Mouse (Mus musculus) hindbrain, postnatal 0 days (tissue): Measurements from ENCODE around the gene Canx. TPM values are rescaled to one million over a fixed set of nuclear protein-coding genes. Genes with fewer than 3 reads are reported as not detected.

Source experiments
- ATAC-seq: fragments of 200-750 bp; cut with Nextera tagmentation; 2 replicates; pipeline ENCODE4 v1.8.0; 2017; ENCODE audit warnings: mild to moderate bottlenecking, moderate TSS enrichment, moderate library complexity
- DNase-seq: peaks from one replicate; pipeline ENCODE4 v3.0.0-alpha.2; 2015; ENCODE audit warnings: low spot score
- H3K27ac ChIP-seq: fragments of 300-500 bp; sonication (generic); 2 replicates; pipeline ENCODE4 v1.5.1; 2014; ENCODE audit warnings: mild to moderate bottlenecking
- H3K27me3 ChIP-seq: fragments of 300-500 bp; sonication (generic); 2 replicates; pipeline ENCODE4 v1.6.1; 2014; ENCODE audit warnings: low read length, mixed read lengths; ENCODE audit not compliant: insufficient read depth
- H3K36me3 ChIP-seq: fragments of 300-500 bp; sonication (generic); 2 replicates; pipeline ENCODE4 v1.6.1; 2014; ENCODE audit warnings: low read length, mixed read lengths; ENCODE audit not compliant: insufficient read depth
- H3K4me1 ChIP-seq: fragments of 300-500 bp; sonication (generic); 2 replicates; pipeline ENCODE4 v1.6.1; 2014; ENCODE audit warnings: antibody characterized with exemption, low read length, mixed read lengths; ENCODE audit not compliant: insufficient read depth
- H3K4me2 ChIP-seq: fragments of 300-500 bp; sonication (generic); 2 replicates; pipeline ENCODE4 v1.6.1; 2014; ENCODE audit warnings: low read depth, mild to moderate bottlenecking, low read length, moderate library complexity, mixed read lengths
- H3K4me3 ChIP-seq: fragments of 300-500 bp; sonication (generic); 2 replicates; pipeline ENCODE4 v1.5.1; 2014; ENCODE audit warnings: low read length
- H3K9ac ChIP-seq: fragments of 300-500 bp; sonication (generic); replicated peaks from 2 replicates; pipeline ENCODE4 v1.6.1; 2014; ENCODE audit warnings: mild to moderate bottlenecking, low read length, moderate library complexity, mixed read lengths
- H3K9me3 ChIP-seq: fragments of 300-500 bp; sonication (generic); 2 replicates; pipeline ENCODE4 v1.6.1; 2016; ENCODE audit warnings: low read length, mixed read lengths
- CTCF ChIP-seq: IDR thresholded peaks from 2 replicates; pipeline ENCODE4 v1.5.1; 2016; ENCODE audit warnings: antibody characterized with exemption, control low read depth, low read depth
- WGBS: fragments of 180-500 bp; shearing (Covaris S2); extraction: QIAGEN DNeasy Blood & Tissue Kit; methylation state at CpG from one replicate; pipeline ENCODE4 v1.1.7; 2014; 5-methylcytosine and 5-hydroxymethylcytosine counted together
- microRNA counts: library from miRNA; unstranded; fragments of <30 nt; microRNA quantifications from one replicate; lab custom pipeline; 2015
- microRNA-seq, 2 experiments: library from miRNA; unstranded; fragments of <30 nt; microRNA quantifications; one replicate each; pipeline ENCODE4; 2016
- polyA plus RNA-seq: library from polyadenylated mRNA; unstranded; fragments of >200 nt; fragmentation: Nextera tagmentation; extraction: Ambion mirVana; gene quantifications from 2 replicates; pipeline ENCODE4 v1.2.1, GENCODE M21; 2015
- total RNA-seq: library from RNA; depleted of rRNA; stranded (reverse); fragments of >200 nt; gene quantifications from 2 replicates; pipeline ENCODE4 v1.2.3, GENCODE M21; 2014; rRNA removed

The Canx gene
- total and polyA plus RNA-seq, 2 experiments from 2014 or later = 174 to 254 TPM

GRCm38 (mm10) chr11:50253393-50253792 lies 72.1 kb downstream of the Canx start:
- Histone ChIP-seq H3K36me3 (peaks cover 16% of the 10 kb centered on the region), H3K9ac (no peak overlapping the region), H3K4me1 (no peaks in the 10 kb centered on the region), H3K4me3 (no peak overlapping the region), H3K4me2 (no peak overlapping the region), H3K27me3 (no peaks in the 10 kb centered on the region), H3K9me3 (no peaks in the 10 kb centered on the region), H3K27ac (no peak overlapping the region)
- DNase-seq (no peak), ATAC-seq (peak; percentile 39; the same call in 1 of the 2 replicates)
- TF ChIP-seq CTCF = no peak
- WGBS = 54% methylated on average over 1 of the region's 1 CpGs

GRCm38 (mm10) chr11:50252684-50253265 lies 72.7 kb downstream of the Canx start:
- no peak for TF ChIP-seq CTCF
- Histone ChIP-seq H3K4me1 (no peaks in the 10 kb centered on the region), H3K9me3 (no peaks in the 10 kb centered on the region), H3K27me3 (no peaks in the 10 kb centered on the region), H3K9ac (no peak overlapping the region), H3K27ac (no peak overlapping the region), H3K4me3 (no peak overlapping the region), H3K36me3 (peaks cover 9% of the 10 kb centered on the region; the same call in 1 of the 2 replicates), H3K4me2 (no peak overlapping the region)
- 80% methylated on average over 11 of the region's 11 CpGs for WGBS
- DNase-seq = no peak
- ATAC-seq = 0 out of 2 replicates have a peak, but pooled peaks have one; percentile 31

GRCm38 (mm10) chr11:50252166-50252565 lies 73.3 kb downstream of the Canx start:
- TF ChIP-seq CTCF = no peak
- Histone ChIP-seq H3K27ac (no peak overlapping the region), H3K4me3 (no peak overlapping the region), H3K4me2 (no peak overlapping the region), H3K36me3 (peaks cover 3% of the 10 kb centered on the region; the same call in 1 of the 2 replicates), H3K4me1 (no peaks in the 10 kb centered on the region), H3K9ac (no peak overlapping the region), H3K9me3 (no peaks in the 10 kb centered on the region), H3K27me3 (no peaks in the 10 kb centered on the region)
- 70% methylated on average over 3 of the region's 3 CpGs for WGBS
- ATAC-seq = no peak
- DNase-seq = no peak

- H3K9ac ChIP-seq = no peak overlapping the region
- DNase-seq = no peak
- no peak for TF ChIP-seq CTCF
- no peak overlapping the region for H3K4me2 ChIP-seq
- WGBS = 84% methylated on average over 7 of the region's 7 CpGs
- no peak overlapping the region for H3K4me3 ChIP-seq
- H3K9me3 ChIP-seq = no peaks in the 10 kb centered on the region
- no peak for ATAC-seq
- no peaks in the 10 kb centered on the region for H3K36me3 ChIP-seq
- no peak overlapping the region for H3K27ac ChIP-seq
- H3K27me3 ChIP-seq = no peaks in the 10 kb centered on the region
- no peaks in the 10 kb centered on the region for H3K4me1 ChIP-seq
These were observed 76.9 kb downstream of the Canx start for GRCm38 (mm10) chr11:50248473-50249171.

- H3K9me3 ChIP-seq = no peaks in the 10 kb centered on the region
- 62% methylated on average over 5 of the region's 5 CpGs for WGBS
- H3K36me3 ChIP-seq = no peaks in the 10 kb centered on the region
- no peak overlapping the region for H3K27ac ChIP-seq
- no peak overlapping the region for H3K4me2 ChIP-seq
- H3K4me1 ChIP-seq = no peaks in the 10 kb centered on the region
- DNase-seq (no peak), ATAC-seq (no peak)
- H3K27me3 ChIP-seq = no peaks in the 10 kb centered on the region
- no peak overlapping the region for H3K4me3 ChIP-seq
- no peak for TF ChIP-seq CTCF
- no peak overlapping the region for H3K9ac ChIP-seq
These were observed 80.2 kb downstream of the Canx start for GRCm38 (mm10) chr11:50245269-50245668.

MicroRNAs within 50 kb of the gene (microRNA counts, 519-probe panel; counts per million panel counts)
- microRNA mmu-miR-804 (lab: Ali Mortazavi, UCI) = 3,583 counts per million, percentile 61 among the panel's probes with 10 or more counts

Small RNAs within 50 kb of the gene (microRNA-seq; reads per million reads assigned to microRNA genes)
- gene Mir804 = 0 reads per million in 2 experiments

Other genes starting within 250 kb of the Canx start
- 62.4 and 62.6 TPM in 2 replicates for gene Tbc1d9b, start 194.3 kb downstream of the Canx start, total RNA-seq
- gene Tbc1d9b, start 194.3 kb downstream of the Canx start, polyA plus RNA-seq = 32.1 and 33.5 TPM in 2 replicates
- gene Mrnip, start 151.2 kb downstream of the Canx start, total RNA-seq = 40.8 and 44.2 TPM in 2 replicates
- gene Mrnip, start 151.2 kb downstream of the Canx start, polyA plus RNA-seq = 33.5 and 34.0 TPM in 2 replicates
- 289 and 299 TPM in 2 replicates for gene Sqstm1, start 114.8 kb downstream of the Canx start, total RNA-seq
- 412 and 450 TPM in 2 replicates for gene Sqstm1, start 114.8 kb downstream of the Canx start, polyA plus RNA-seq
- 108 and 134 TPM in 2 replicates for gene Mgat4b, start 114.8 kb downstream of the Canx start, total RNA-seq
- 67.8 and 74.6 TPM in 2 replicates for gene Mgat4b, start 114.8 kb downstream of the Canx start, polyA plus RNA-seq
- gene Ltc4s, start 87.1 kb downstream of the Canx start, total RNA-seq = 4.0 and 6.8 TPM in 2 replicates
- 5.9 and 7.1 TPM in 2 replicates for gene Ltc4s, start 87.1 kb downstream of the Canx start, polyA plus RNA-seq
- 11.6 and 13.9 TPM in 2 replicates for gene Maml1, start 33.4 kb downstream of the Canx start, total RNA-seq
- 1.6 and 1.8 TPM in 2 replicates for gene Maml1, start 33.4 kb downstream of the Canx start, polyA plus RNA-seq
- gene Cby3, start 28.8 kb upstream of the Canx start, total RNA-seq = 0.47 TPM in 1 of 2 replicates, not detected in the other
- 1.2 and 1.5 TPM in 2 replicates for gene Cby3, start 28.8 kb upstream of the Canx start, polyA plus RNA-seq
- 171 and 176 TPM in 2 replicates for gene Hnrnph1, start 51.3 kb upstream of the Canx start, total RNA-seq
- gene Hnrnph1, start 51.3 kb upstream of the Canx start, polyA plus RNA-seq = 244 and 249 TPM in 2 replicates
- gene Rufy1, start 105.5 kb upstream of the Canx start, total RNA-seq = 12.3 and 15.1 TPM in 2 replicates
- gene Rufy1, start 105.5 kb upstream of the Canx start, polyA plus RNA-seq = 17.6 and 19.8 TPM in 2 replicates